Mouse (Mus musculus): ENCODE measurements around the gene Prdm2. TPM values are rescaled to one million over a fixed set of nuclear protein-coding genes. Genes with fewer than 3 reads are reported as not detected.

The Prdm2 gene
- 15.3 and 16.1 TPM in 2 replicates for polyA plus RNA-seq (2014; fragmentation: Nextera tagmentation; extraction: Ambion mirVana)

GRCm38 (mm10) chr4:143212341-143213174 lies at the start of gene Prdm2:
Gene Prdm2 (minus strand): TSS chr4:143212995.
- H3K27ac ChIP-seq = peak within 1 kb of the TSS; percentile 96
- H3K4me2 ChIP-seq (replicated peaks) = peak within 1 kb of the TSS; percentile 85
- H3K27me3 ChIP-seq (ENCODE audit: control insufficient read depth, insufficient read depth, low read length) = no peaks in the 10 kb centered on the region
- DNase-seq (ENCODE audit: low spot score) = peak; percentile 74
- H3K36me3 ChIP-seq (replicated peaks; ENCODE audit: control insufficient read depth, insufficient read depth) = no peaks in the 10 kb centered on the region
- H3K4me3 ChIP-seq (replicated peaks; ENCODE audit: low read length) = peak within 1 kb of the TSS; percentile 88
- peak within 1 kb of the TSS; percentile 95 for H3K9ac ChIP-seq
- no peaks in the 10 kb centered on the region for H3K9me3 ChIP-seq (ENCODE audit: control insufficient read depth, low read length)
- ATAC-seq (ENCODE audit: low FRiP score) = peak; percentile 85
- WGBS = 2% methylated on average over 90 of the region's 96 CpGs
- peaks cover 31% of the 10 kb centered on the region for H3K4me1 ChIP-seq (replicated peaks; ENCODE audit: control insufficient read depth, insufficient read depth, low read length)

- Histone ChIP-seq H3K27me3 (ENCODE audit: control insufficient read depth, insufficient read depth, low read length) (no peaks in the 10 kb centered on the region), H3K27ac (no peak overlapping the region), H3K4me3 (replicated peaks; ENCODE audit: low read length) (no peak overlapping the region), H3K9me3 (ENCODE audit: control insufficient read depth, low read length) (no peaks in the 10 kb centered on the region), H3K9ac (no peak overlapping the region), H3K4me1 (replicated peaks; ENCODE audit: control insufficient read depth, insufficient read depth, low read length) (peaks cover 4% of the 10 kb centered on the region; the same call in 1 of the 2 replicates), H3K4me2 (replicated peaks) (no peak overlapping the region), H3K36me3 (replicated peaks; ENCODE audit: control insufficient read depth, insufficient read depth) (no peaks in the 10 kb centered on the region)
- 48% methylated on average over 7 of the region's 8 CpGs for WGBS
- ATAC-seq (ENCODE audit: low FRiP score) (0 out of 2 replicates have a peak, but pooled peaks have one; percentile 41), DNase-seq (ENCODE audit: low spot score) (peak; percentile 46)
Measured at GRCm38 (mm10) chr4:143259718-143260349, 47.0 kb upstream of the Prdm2 start.

GRCm38 (mm10) chr4:143258517-143258916 lies 45.7 kb upstream of the Prdm2 start:
- ATAC-seq (ENCODE audit: low FRiP score) (no peak), DNase-seq (ENCODE audit: low spot score) (no peak)
- no peak overlapping the region for H3K9ac ChIP-seq
- no peaks in the 10 kb centered on the region for H3K36me3 ChIP-seq (replicated peaks; ENCODE audit: control insufficient read depth, insufficient read depth)
- WGBS = 37% methylated on average over 19 of the region's 19 CpGs
- no peak overlapping the region for H3K27ac ChIP-seq
- no peaks in the 10 kb centered on the region for H3K27me3 ChIP-seq (ENCODE audit: control insufficient read depth, insufficient read depth, low read length)
- H3K4me3 ChIP-seq (replicated peaks; ENCODE audit: low read length) = no peak overlapping the region
- H3K4me2 ChIP-seq (replicated peaks) = peak overlapping the region; percentile 33
- H3K9me3 ChIP-seq (ENCODE audit: control insufficient read depth, low read length) = no peaks in the 10 kb centered on the region
- H3K4me1 ChIP-seq (replicated peaks; ENCODE audit: control insufficient read depth, insufficient read depth, low read length) = peaks cover 4% of the 10 kb centered on the region; the same call in 1 of the 2 replicates

- no peaks in the 10 kb centered on the region for H3K36me3 ChIP-seq (replicated peaks; ENCODE audit: control insufficient read depth, insufficient read depth)
- H3K9ac ChIP-seq = no peak overlapping the region
- no peak overlapping the region for H3K4me2 ChIP-seq (replicated peaks)
- H3K27ac ChIP-seq = no peak overlapping the region
- H3K4me1 ChIP-seq (replicated peaks; ENCODE audit: control insufficient read depth, insufficient read depth, low read length) = peaks cover 4% of the 10 kb centered on the region; the same call in 1 of the 2 replicates
- H3K9me3 ChIP-seq (ENCODE audit: control insufficient read depth, low read length) = 0 out of 2 replicates have a peak, but pooled peaks cover 3% of the 10 kb centered on the region
- WGBS = 44% methylated on average over 6 of the region's 6 CpGs
- DNase-seq (ENCODE audit: low spot score) (no peak), ATAC-seq (ENCODE audit: low FRiP score) (no peak)
- no peaks in the 10 kb centered on the region for H3K27me3 ChIP-seq (ENCODE audit: control insufficient read depth, insufficient read depth, low read length)
- H3K4me3 ChIP-seq (replicated peaks; ENCODE audit: low read length) = no peak overlapping the region
Measured at GRCm38 (mm10) chr4:143257971-143258370, 45.2 kb upstream of the Prdm2 start.

GRCm38 (mm10) chr4:143255541-143255940 lies 42.7 kb upstream of the Prdm2 start:
- 0 out of 2 replicates have a peak, but pooled peaks cover 3% of the 10 kb centered on the region for H3K9me3 ChIP-seq (ENCODE audit: control insufficient read depth, low read length)
- H3K4me2 ChIP-seq (replicated peaks) = no peak overlapping the region
- H3K4me3 ChIP-seq (replicated peaks; ENCODE audit: low read length) = no peak overlapping the region
- H3K27ac ChIP-seq = no peak overlapping the region
- no peaks in the 10 kb centered on the region for H3K27me3 ChIP-seq (ENCODE audit: control insufficient read depth, insufficient read depth, low read length)
- no peaks in the 10 kb centered on the region for H3K36me3 ChIP-seq (replicated peaks; ENCODE audit: control insufficient read depth, insufficient read depth)
- H3K4me1 ChIP-seq (replicated peaks; ENCODE audit: control insufficient read depth, insufficient read depth, low read length) = peaks cover 4% of the 10 kb centered on the region; the same call in 1 of the 2 replicates
- DNase-seq (ENCODE audit: low spot score) = no peak
- ATAC-seq (ENCODE audit: low FRiP score) = no peak
- 80% methylated on average over 8 of the region's 8 CpGs for WGBS
- H3K9ac ChIP-seq = no peak overlapping the region

GRCm38 (mm10) chr4:143253356-143253755 lies 40.6 kb upstream of the Prdm2 start:
- 89% methylated on average over 1 of the region's 1 CpGs for WGBS
- Histone ChIP-seq H3K27me3 (ENCODE audit: control insufficient read depth, insufficient read depth, low read length) (no peaks in the 10 kb centered on the region), H3K9me3 (ENCODE audit: control insufficient read depth, low read length) (0 out of 2 replicates have a peak, but pooled peaks cover 3% of the 10 kb centered on the region), H3K4me2 (replicated peaks) (no peak overlapping the region), H3K4me3 (replicated peaks; ENCODE audit: low read length) (no peak overlapping the region), H3K9ac (no peak overlapping the region), H3K36me3 (replicated peaks; ENCODE audit: control insufficient read depth, insufficient read depth) (no peaks in the 10 kb centered on the region), H3K4me1 (replicated peaks; ENCODE audit: control insufficient read depth, insufficient read depth, low read length) (no peaks in the 10 kb centered on the region), H3K27ac (no peak overlapping the region)
- no peak for DNase-seq (ENCODE audit: low spot score)
- no peak for ATAC-seq (ENCODE audit: low FRiP score)

- H3K9ac ChIP-seq = no peak overlapping the region
- H3K36me3 ChIP-seq (replicated peaks; ENCODE audit: control insufficient read depth, insufficient read depth) = no peaks in the 10 kb centered on the region
- no peak for ATAC-seq (ENCODE audit: low FRiP score)
- H3K4me1 ChIP-seq (replicated peaks; ENCODE audit: control insufficient read depth, insufficient read depth, low read length) = no peaks in the 10 kb centered on the region
- no peak overlapping the region for H3K4me3 ChIP-seq (replicated peaks; ENCODE audit: low read length)
- no peak overlapping the region for H3K4me2 ChIP-seq (replicated peaks)
- no peaks in the 10 kb centered on the region for H3K27me3 ChIP-seq (ENCODE audit: control insufficient read depth, insufficient read depth, low read length)
- no peaks in the 10 kb centered on the region for H3K9me3 ChIP-seq (ENCODE audit: control insufficient read depth, low read length)
- DNase-seq (ENCODE audit: low spot score) = no peak
- WGBS = 84% methylated on average over 5 of the region's 5 CpGs
- no peak overlapping the region for H3K27ac ChIP-seq
Measured at GRCm38 (mm10) chr4:143248050-143248449, 35.3 kb upstream of the Prdm2 start.

- Histone ChIP-seq H3K36me3 (replicated peaks; ENCODE audit: control insufficient read depth, insufficient read depth) (no peaks in the 10 kb centered on the region), H3K9me3 (ENCODE audit: control insufficient read depth, low read length) (no peaks in the 10 kb centered on the region), H3K4me3 (replicated peaks; ENCODE audit: low read length) (no peak overlapping the region), H3K9ac (no peak overlapping the region), H3K4me1 (replicated peaks; ENCODE audit: control insufficient read depth, insufficient read depth, low read length) (no peaks in the 10 kb centered on the region), H3K27ac (no peak overlapping the region), H3K27me3 (ENCODE audit: control insufficient read depth, insufficient read depth, low read length) (no peaks in the 10 kb centered on the region), H3K4me2 (replicated peaks) (no peak overlapping the region)
- no peak for DNase-seq (ENCODE audit: low spot score)
- no peak for ATAC-seq (ENCODE audit: low FRiP score)
- 80% methylated on average over 9 of the region's 9 CpGs for WGBS
Measured at GRCm38 (mm10) chr4:143241294-143241693, 28.5 kb upstream of the Prdm2 start.

GRCm38 (mm10) chr4:143239615-143240201 lies 26.9 kb upstream of the Prdm2 start:
- Histone ChIP-seq H3K9ac (no peak overlapping the region), H3K4me1 (replicated peaks; ENCODE audit: control insufficient read depth, insufficient read depth, low read length) (no peaks in the 10 kb centered on the region), H3K4me3 (replicated peaks; ENCODE audit: low read length) (no peak overlapping the region), H3K27ac (no peak overlapping the region), H3K4me2 (replicated peaks) (no peak overlapping the region), H3K27me3 (ENCODE audit: control insufficient read depth, insufficient read depth, low read length) (no peaks in the 10 kb centered on the region), H3K9me3 (ENCODE audit: control insufficient read depth, low read length) (0 out of 2 replicates have a peak, but pooled peaks cover 3% of the 10 kb centered on the region), H3K36me3 (replicated peaks; ENCODE audit: control insufficient read depth, insufficient read depth) (no peaks in the 10 kb centered on the region)
- ATAC-seq (ENCODE audit: low FRiP score) (no peak), DNase-seq (ENCODE audit: low spot score) (no peak)
- 93% methylated on average over 9 of the region's 9 CpGs for WGBS
